Mouse (Mus musculus) midbrain, embryonic 12.5 days (tissue): ENCODE data around the gene Setd3. TPM values are rescaled to one million over a fixed set of nuclear protein-coding genes. Genes with fewer than 3 reads are reported as not detected.
A peak's percentile ranks its signal among the peaks of the same experiment; 100 is the strongest.

ENCODE experiments used
- ATAC-seq: fragments of 200-750 bp; cut with Nextera tagmentation; 2 replicates; pipeline ENCODE4 v1.8.0; 2017; ENCODE audit warnings: low read depth, moderate TSS enrichment, moderate library complexity; ENCODE audit not compliant: low FRiP score
- H3K27ac ChIP-seq: fragments of 300-500 bp; sonication (generic); replicated peaks from 2 replicates; pipeline ENCODE4 v1.5.1; 2016; ENCODE audit warnings: mild to moderate bottlenecking
- H3K27me3 ChIP-seq: fragments of 300-500 bp; sonication (generic); 2 replicates; pipeline ENCODE4 v1.6.1; 2016; ENCODE audit warnings: mild to moderate bottlenecking
- H3K36me3 ChIP-seq: fragments of 300-500 bp; sonication (generic); 2 replicates; pipeline ENCODE4 v1.6.1; 2016
- H3K4me1 ChIP-seq: fragments of 300-500 bp; sonication (generic); 2 replicates; pipeline ENCODE4 v1.6.1; 2016
- H3K4me2 ChIP-seq: fragments of 300-500 bp; sonication (generic); replicated peaks from 2 replicates; pipeline ENCODE4 v1.6.1; 2016; ENCODE audit warnings: mild to moderate bottlenecking, moderate library complexity
- H3K4me3 ChIP-seq: fragments of 300-500 bp; sonication (generic); 2 replicates; pipeline ENCODE4 v1.5.1; 2016; ENCODE audit warnings: mild to moderate bottlenecking
- H3K9ac ChIP-seq: fragments of 300-500 bp; sonication (generic); replicated peaks from 2 replicates; pipeline ENCODE4 v1.6.1; 2016; ENCODE audit warnings: mild to moderate bottlenecking, moderate library complexity
- H3K9me3 ChIP-seq: fragments of 300-500 bp; sonication (generic); 2 replicates; pipeline ENCODE4 v1.6.1; 2016; ENCODE audit warnings: mild to moderate bottlenecking
- WGBS: fragments of 180-500 bp; shearing (Covaris S2); methylation state at CpG from one replicate; pipeline ENCODE4 v1.1.7; 2016; 5-methylcytosine and 5-hydroxymethylcytosine counted together
- polyA plus RNA-seq: library from polyadenylated mRNA; unstranded; fragments of >200 nt; fragmentation: Nextera tagmentation; extraction: Ambion mirVana; gene quantifications from 2 replicates; pipeline ENCODE4 v1.2.1, GENCODE M21; 2016

The Setd3 gene
- polyA plus RNA-seq, 1 experiment from 2014 or later = 97.7 TPM

GRCm38 (mm10) chr12:108216611-108217370 lies 37.7 kb upstream of the Setd3 start:
- Histone ChIP-seq H3K4me3 (no peak overlapping the region), H3K36me3 (no peaks in the 10 kb centered on the region), H3K4me1 (peaks cover 89% of the 10 kb centered on the region), H3K27me3 (no peaks in the 10 kb centered on the region), H3K9ac (0 out of 2 replicates have a peak overlapping the region, but pooled peaks have one; percentile 15), H3K27ac (peak overlapping the region; percentile 79), H3K4me2 (no peak overlapping the region), H3K9me3 (no peaks in the 10 kb centered on the region)
- ATAC-seq = no peak
- WGBS = 63% methylated on average over 11 of the region's 11 CpGs

- no peak overlapping the region for H3K4me3 ChIP-seq
- H3K9ac ChIP-seq = no peak overlapping the region
These were observed 36.0 kb upstream of the Setd3 start for GRCm38 (mm10) chr12:108215090-108215489.

GRCm38 (mm10) chr12:108213090-108214041 lies 34.3 kb upstream of the Setd3 start:
- Histone ChIP-seq H3K4me2 (no peak overlapping the region), H3K27me3 (no peaks in the 10 kb centered on the region), H3K27ac (peak overlapping the region; percentile 22; the same call in 1 of the 2 replicates), H3K9ac (peak overlapping the region; percentile 34; the same call in 1 of the 2 replicates), H3K9me3 (no peaks in the 10 kb centered on the region), H3K36me3 (no peaks in the 10 kb centered on the region), H3K4me1 (peaks cover 68% of the 10 kb centered on the region), H3K4me3 (no peak overlapping the region)
- no peak for ATAC-seq
- 45% methylated on average over 18 of the region's 18 CpGs for WGBS

More at GRCm38 (mm10) chr12:108215090-108215489, 36.0 kb upstream of the Setd3 start:
- no peaks in the 10 kb centered on the region for H3K36me3 ChIP-seq
- H3K9me3 ChIP-seq = no peaks in the 10 kb centered on the region
- peaks cover 75% of the 10 kb centered on the region for H3K4me1 ChIP-seq
- no peaks in the 10 kb centered on the region for H3K27me3 ChIP-seq
- no peak overlapping the region for H3K27ac ChIP-seq
- H3K4me2 ChIP-seq = no peak overlapping the region
- 54% methylated on average over 8 of the region's 8 CpGs for WGBS
- no peak for ATAC-seq

GRCm38 (mm10) chr12:108212476-108212875 lies 33.4 kb upstream of the Setd3 start:
- H3K27me3 ChIP-seq = no peaks in the 10 kb centered on the region
- no peak overlapping the region for H3K4me3 ChIP-seq
- no peak overlapping the region for H3K4me2 ChIP-seq
- H3K4me1 ChIP-seq = peaks cover 60% of the 10 kb centered on the region
- H3K9ac ChIP-seq = 0 out of 2 replicates have a peak overlapping the region, but pooled peaks have one; percentile 1
- 90% methylated on average over 6 of the region's 6 CpGs for WGBS
- H3K36me3 ChIP-seq = 0 out of 2 replicates have a peak, but pooled peaks cover 4% of the 10 kb centered on the region
- H3K9me3 ChIP-seq = no peaks in the 10 kb centered on the region
- 0 out of 2 replicates have a peak overlapping the region, but pooled peaks have one; percentile 20 for H3K27ac ChIP-seq
- no peak for ATAC-seq

- peak overlapping the region; percentile 20; the same call in 1 of the 2 replicates for H3K27ac ChIP-seq
These were observed 33.0 kb upstream of the Setd3 start for GRCm38 (mm10) chr12:108212071-108212470.

GRCm38 (mm10) chr12:108210623-108211022 lies 31.5 kb upstream of the Setd3 start:
- Histone ChIP-seq H3K9ac (no peak overlapping the region), H3K4me2 (no peak overlapping the region), H3K27me3 (no peaks in the 10 kb centered on the region), H3K9me3 (no peaks in the 10 kb centered on the region), H3K4me3 (no peak overlapping the region), H3K27ac (no peak overlapping the region), H3K36me3 (peaks cover 18% of the 10 kb centered on the region), H3K4me1 (peaks cover 46% of the 10 kb centered on the region)
- no peak for ATAC-seq
- 91% methylated on average over 15 of the region's 15 CpGs for WGBS

More at GRCm38 (mm10) chr12:108212071-108212470, 33.0 kb upstream of the Setd3 start:
- no peak overlapping the region for H3K4me2 ChIP-seq
- H3K36me3 ChIP-seq = 0 out of 2 replicates have a peak, but pooled peaks cover 8% of the 10 kb centered on the region
- H3K27me3 ChIP-seq = no peaks in the 10 kb centered on the region
- ATAC-seq = no peak
- peaks cover 55% of the 10 kb centered on the region for H3K4me1 ChIP-seq
- 60% methylated on average over 5 of the region's 5 CpGs for WGBS
- no peaks in the 10 kb centered on the region for H3K9me3 ChIP-seq
- H3K4me3 ChIP-seq = no peak overlapping the region
- H3K9ac ChIP-seq = 0 out of 2 replicates have a peak overlapping the region, but pooled peaks have one; percentile 1

- H3K9me3 ChIP-seq = no peaks in the 10 kb centered on the region
- peak overlapping the region; percentile 17; the same call in 1 of the 2 replicates for H3K27ac ChIP-seq
- H3K4me1 ChIP-seq = peaks cover 34% of the 10 kb centered on the region
- peak; percentile 14; the same call in 1 of the 2 replicates for ATAC-seq
- 37% methylated on average over 13 of the region's 13 CpGs for WGBS
- H3K4me3 ChIP-seq = no peak overlapping the region
- peaks cover 36% of the 10 kb centered on the region for H3K36me3 ChIP-seq
- no peak overlapping the region for H3K9ac ChIP-seq
- H3K4me2 ChIP-seq = no peak overlapping the region
- H3K27me3 ChIP-seq = no peaks in the 10 kb centered on the region
These were observed 29.8 kb upstream of the Setd3 start for GRCm38 (mm10) chr12:108208726-108209438.

- Histone ChIP-seq H3K36me3 (peaks cover 40% of the 10 kb centered on the region), H3K4me2 (no peak overlapping the region), H3K27ac (no peak overlapping the region), H3K9ac (no peak overlapping the region), H3K4me1 (peaks cover 27% of the 10 kb centered on the region), H3K27me3 (no peaks in the 10 kb centered on the region), H3K4me3 (no peak overlapping the region), H3K9me3 (no peaks in the 10 kb centered on the region)
- 85% methylated on average over 9 of the region's 9 CpGs for WGBS
- ATAC-seq = no peak
These were observed 29.1 kb upstream of the Setd3 start for GRCm38 (mm10) chr12:108208216-108208615.

- H3K4me3 ChIP-seq = no peak overlapping the region
- ATAC-seq = peak; percentile 58
- H3K27ac ChIP-seq = 0 out of 2 replicates have a peak overlapping the region, but pooled peaks have one; percentile 8
- H3K9me3 ChIP-seq = no peaks in the 10 kb centered on the region
- H3K9ac ChIP-seq = no peak overlapping the region
- H3K36me3 ChIP-seq = peaks cover 56% of the 10 kb centered on the region
- H3K4me1 ChIP-seq = peaks cover 12% of the 10 kb centered on the region
- H3K4me2 ChIP-seq = no peak overlapping the region
- no peaks in the 10 kb centered on the region for H3K27me3 ChIP-seq
- 8% methylated on average over 5 of the region's 5 CpGs for WGBS
These were observed 27.5 kb upstream of the Setd3 start for GRCm38 (mm10) chr12:108206641-108207040.

GRCm38 (mm10) chr12:108204978-108205377 lies 25.9 kb upstream of the Setd3 start:
- peaks cover 11% of the 10 kb centered on the region for H3K4me1 ChIP-seq
- no peak overlapping the region for H3K9ac ChIP-seq
- peaks cover 72% of the 10 kb centered on the region for H3K36me3 ChIP-seq
- no peak overlapping the region for H3K4me2 ChIP-seq
- H3K9me3 ChIP-seq = no peaks in the 10 kb centered on the region
- H3K4me3 ChIP-seq = no peak overlapping the region
- ATAC-seq = no peak
- no peak overlapping the region for H3K27ac ChIP-seq
- 75% methylated on average over 9 of the region's 12 CpGs for WGBS
- H3K27me3 ChIP-seq = no peaks in the 10 kb centered on the region

GRCm38 (mm10) chr12:108203895-108204294 lies 24.8 kb upstream of the Setd3 start:
- H3K4me2 ChIP-seq = no peak overlapping the region
- peaks cover 83% of the 10 kb centered on the region for H3K36me3 ChIP-seq
- H3K27ac ChIP-seq = no peak overlapping the region
- WGBS = 66% methylated on average over 8 of the region's 8 CpGs
- no peaks in the 10 kb centered on the region for H3K27me3 ChIP-seq
- H3K4me3 ChIP-seq = no peak overlapping the region
- H3K9ac ChIP-seq = no peak overlapping the region
- H3K4me1 ChIP-seq = peaks cover 3% of the 10 kb centered on the region; the same call in 1 of the 2 replicates
- ATAC-seq = no peak
- no peaks in the 10 kb centered on the region for H3K9me3 ChIP-seq
